Mouse (Mus musculus) adipocyte (in vitro differentiated cells): ENCODE data around the gene Adamts4.
A peak's percentile ranks its signal among the peaks of the same experiment; 100 is the strongest.

Source experiments
- DNase-seq: peaks from one replicate; pipeline ENCODE4 v3.0.0-alpha.2; 2016; ENCODE audit warnings: low spot score

Gene Adamts4

DNA sequence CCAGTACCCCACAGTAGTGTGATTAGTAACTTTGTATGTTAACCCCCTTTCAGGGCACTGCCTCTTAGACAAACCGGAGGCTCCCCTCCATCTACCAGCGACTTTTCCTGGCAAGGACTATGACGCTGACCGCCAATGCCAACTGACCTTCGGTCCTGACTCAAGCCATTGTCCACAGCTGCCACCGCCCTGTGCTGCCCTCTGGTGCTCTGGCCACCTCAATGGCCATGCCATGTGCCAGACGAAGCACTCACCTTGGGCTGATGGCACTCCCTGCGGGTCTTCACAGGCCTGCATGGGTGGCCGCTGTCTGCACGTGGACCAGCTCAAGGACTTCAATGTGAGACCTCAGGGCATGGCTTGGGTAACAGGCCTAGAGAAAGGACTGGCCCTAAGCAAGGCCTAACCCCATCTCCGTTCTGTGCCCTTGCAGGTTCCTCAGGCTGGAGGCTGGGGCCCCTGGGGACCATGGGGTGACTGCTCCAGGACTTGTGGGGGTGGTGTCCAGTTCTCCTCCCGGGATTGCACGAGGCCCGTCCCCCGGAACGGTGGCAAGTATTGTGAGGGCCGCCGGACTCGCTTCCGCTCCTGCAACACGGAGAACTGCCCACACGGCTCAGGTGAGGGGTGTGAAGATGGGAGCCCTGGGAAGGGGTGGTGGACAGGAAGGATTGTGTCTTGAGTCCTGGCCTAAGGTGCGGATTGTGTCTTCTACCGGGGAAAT lies 6.0 kb downstream of the Adamts4 start:
- DNase-seq: no peak

DNA sequence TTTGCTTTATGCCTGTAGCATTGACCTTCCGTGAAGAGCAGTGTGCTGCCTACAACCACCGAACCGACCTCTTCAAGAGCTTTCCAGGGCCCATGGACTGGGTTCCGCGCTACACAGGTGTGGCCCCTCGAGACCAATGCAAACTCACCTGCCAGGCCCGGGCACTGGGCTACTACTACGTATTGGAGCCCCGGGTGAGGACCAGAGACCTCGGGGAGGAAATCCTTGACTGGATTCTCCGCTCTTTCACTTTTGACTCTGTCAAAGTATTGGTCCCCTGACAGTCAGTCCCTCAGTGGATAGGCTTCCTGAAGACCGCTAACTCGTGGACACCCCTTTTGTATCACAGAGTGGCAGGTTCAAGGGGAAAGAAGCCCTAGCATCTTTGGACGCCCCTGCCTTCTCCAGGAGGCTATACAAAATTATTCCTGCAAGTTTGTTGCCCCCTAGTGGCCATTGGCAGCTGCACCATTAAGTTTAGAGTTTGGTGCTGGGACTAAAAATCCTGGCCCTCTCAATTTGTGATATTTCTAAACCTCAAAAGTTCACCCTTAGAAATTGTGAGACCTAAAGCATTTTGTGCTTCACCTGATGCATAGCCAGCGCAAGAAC lies 6.8 kb downstream of the Adamts4 start:
- DNase-seq: peak; percentile 85

DNA sequence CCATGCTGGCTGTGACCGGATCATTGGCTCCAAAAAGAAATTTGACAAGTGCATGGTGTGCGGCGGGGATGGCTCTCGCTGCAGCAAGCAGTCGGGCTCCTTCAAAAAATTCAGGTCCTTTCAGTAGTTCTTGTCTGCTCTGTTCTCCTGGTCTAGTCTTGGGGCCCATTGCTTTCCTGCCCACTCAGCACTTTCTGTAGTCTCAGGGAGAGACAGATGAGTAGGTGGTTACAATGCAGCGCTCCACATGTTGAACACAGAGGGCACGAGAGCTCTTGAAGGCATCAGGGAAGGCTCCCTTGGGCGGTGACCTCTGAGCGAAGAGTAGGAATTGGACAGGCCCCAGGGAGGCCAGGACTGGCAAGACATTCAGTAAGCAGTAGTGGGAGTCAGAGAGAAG lies 7.6 kb downstream of the Adamts4 start:
- DNase-seq: no peak

DNA sequence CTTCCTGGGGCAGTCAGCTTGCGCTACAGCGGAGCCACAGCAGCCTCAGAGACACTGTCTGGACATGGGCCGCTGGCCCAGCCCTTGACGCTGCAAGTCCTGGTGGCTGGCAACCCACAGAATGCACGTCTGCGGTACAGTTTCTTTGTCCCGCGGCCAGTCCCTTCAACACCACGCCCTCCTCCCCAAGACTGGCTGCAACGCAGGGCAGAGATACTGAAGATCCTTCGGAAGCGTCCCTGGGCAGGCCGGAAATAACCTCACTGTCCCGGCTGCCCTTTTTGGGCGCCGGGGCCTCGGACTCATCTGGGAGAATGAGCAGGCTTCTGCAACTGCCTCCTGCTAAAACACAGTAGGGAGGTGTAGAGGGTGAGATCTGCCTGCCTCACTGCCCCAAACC lies 8.7 kb downstream of the Adamts4 start:
- DNase-seq: no peak

DNA sequence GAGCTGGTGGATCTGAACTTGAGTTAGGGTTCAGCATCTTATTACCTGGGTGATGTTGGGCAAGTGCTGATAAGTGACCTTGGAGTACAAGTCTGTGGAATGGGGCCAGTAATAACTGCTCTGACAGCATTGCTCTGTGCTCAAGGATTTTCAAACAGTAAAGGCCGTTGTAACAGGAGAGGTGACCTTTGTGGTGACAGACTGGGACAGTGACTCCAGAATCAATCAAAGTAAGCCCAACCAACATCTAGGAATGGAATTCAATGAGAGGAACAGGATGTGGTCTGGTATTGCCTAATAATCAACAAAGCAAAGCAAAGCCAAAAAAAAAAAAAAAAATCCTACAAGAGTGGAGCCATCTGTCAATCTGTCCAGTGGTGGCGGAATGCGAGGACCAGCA lies 10.1 kb downstream of the Adamts4 start:
- DNase-seq: no peak

DNA sequence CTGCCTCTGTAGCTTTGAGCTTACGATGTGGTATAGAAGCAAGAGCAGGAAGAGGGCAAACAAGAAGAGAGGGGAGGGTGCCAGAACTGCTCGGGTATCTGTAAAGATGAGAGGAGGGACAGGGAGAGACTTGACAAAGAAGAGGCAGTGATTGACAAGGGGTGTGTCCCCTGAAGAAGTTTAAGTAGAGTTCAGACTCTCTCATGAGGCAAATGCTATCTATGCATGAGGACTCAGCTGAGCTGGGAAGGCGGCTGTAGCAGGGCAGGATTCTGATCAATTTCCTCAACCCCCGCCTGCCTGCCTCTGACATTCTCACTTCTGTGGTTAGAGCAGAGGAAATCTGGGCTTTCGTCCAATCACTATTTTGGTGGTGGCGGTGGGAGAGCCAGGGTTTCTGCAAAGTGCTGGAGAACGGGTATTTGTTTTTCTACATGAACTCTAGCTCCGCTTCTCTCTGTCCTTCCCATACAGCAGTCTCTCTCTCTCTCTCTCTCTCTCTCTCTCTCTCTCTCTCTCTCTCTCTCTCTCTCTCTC lies 12.4 kb downstream of the Adamts4 start:
- peak; percentile 88 for DNase-seq

DNA sequence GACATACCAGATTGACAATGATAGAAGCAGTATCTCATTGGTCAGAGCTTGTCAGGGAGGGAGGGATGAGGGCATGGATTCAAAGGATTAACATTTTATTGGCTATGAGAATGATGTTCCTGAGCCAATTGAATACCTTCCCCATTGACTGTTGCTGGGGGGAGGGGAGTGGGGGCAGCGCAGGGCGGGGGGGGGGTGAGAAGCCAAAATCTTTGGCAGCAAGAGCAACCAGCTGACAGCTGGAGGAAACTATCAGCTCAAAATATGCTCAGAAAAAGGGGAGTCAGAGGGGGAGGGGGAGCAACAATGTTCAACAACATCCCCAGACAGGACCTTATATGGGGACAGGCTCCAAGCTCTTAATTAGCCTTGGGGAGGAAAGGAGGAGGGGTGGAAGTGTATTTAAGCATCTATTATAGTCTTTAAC lies 13.0 kb downstream of the Adamts4 start:
- peak; percentile 79 for DNase-seq

DNA sequence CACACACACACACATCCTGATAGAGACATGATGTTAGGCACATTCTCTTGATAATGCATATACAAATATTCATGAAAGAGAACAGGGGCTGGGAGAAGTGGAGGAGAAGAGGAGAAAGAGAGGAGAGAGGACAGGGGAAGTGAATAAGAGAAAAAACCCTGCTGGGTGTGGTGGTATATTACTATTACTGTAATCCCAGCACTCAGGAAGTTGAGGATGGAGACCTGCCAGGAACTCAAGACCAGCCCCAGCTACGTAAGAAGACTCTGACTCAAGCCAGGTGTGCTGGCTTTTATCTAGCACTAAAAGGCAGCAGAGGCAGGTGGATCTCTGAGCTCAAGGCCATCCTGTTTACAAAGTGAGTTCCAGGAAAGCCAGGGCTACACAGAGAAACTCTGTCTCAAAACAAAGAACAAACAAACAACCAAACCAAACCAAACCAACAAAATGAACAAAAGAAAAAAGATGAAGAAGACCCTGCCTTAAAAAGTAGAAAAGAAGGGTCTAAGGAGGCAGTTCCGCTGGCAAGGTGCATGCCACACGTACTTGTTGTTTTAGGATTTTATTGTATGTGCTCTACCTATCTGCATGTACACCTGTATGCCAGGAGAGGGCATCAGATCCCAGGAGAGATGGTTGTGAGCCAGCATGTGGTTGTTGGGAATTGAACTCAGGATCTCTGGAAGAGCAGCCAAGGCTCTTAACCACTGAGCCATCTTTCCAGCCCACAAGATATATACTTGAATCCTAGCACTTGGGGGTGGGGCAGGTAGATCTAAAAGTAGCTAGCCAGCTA lies 13.6 kb downstream of the Adamts4 start:
- DNase-seq: no peak

DNA sequence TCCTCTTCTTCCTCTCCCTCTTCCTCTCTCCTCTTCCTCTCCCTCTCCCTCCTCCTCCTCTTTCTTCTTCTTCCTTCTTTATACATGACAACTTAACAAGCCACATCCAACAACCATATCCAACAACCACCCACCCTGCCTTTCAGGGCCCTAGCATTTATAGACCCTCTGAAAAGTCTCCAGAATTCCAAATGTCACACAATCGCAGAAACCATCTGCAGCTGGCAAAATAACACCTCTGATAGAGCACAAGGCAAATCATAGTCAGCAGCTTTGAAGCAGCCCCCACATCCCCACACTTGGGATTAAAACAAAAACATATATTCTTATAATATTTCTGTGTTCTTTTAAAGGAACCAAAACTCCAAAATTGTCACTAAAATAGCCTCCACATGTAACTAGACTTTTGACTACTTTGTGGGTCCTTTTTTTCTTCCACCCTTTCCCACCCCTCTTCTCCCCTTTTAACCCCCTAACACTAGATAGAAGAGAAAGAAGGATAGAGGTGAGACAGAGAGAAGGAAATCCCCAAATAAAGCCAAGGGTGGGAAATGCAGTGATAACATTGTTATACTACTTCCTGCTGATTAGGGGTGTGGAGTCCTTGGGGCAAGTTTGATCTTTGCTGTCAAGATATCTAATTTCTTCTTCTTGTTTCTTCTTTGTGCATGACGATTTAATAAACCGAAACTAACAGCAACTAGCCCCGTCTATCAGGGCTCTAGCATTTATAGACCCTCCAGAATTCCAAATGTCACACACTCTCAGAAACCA lies 15.9 kb downstream of the Adamts4 start:
- DNase-seq: no peak

DNA sequence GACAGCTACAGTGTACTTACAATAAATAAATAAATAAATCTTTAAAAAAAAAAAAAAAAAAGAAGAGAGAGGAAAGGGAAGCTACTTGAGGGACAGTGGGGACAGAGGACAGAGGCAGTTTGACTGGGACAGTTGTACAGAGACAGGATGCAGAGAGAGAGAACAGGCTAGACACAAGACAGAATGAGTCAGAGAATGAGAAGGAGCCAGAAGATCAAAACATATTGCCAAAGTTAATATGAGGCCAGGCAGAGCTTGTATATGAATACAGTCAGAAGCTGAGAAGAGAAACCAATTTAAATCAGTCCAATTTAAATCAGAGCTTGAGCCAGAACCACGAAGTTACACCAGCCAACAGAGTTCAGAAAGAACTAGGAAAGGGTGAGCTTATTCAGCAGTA lies 18.1 kb downstream of the Adamts4 start:
- DNase-seq: peak; percentile 38

DNA sequence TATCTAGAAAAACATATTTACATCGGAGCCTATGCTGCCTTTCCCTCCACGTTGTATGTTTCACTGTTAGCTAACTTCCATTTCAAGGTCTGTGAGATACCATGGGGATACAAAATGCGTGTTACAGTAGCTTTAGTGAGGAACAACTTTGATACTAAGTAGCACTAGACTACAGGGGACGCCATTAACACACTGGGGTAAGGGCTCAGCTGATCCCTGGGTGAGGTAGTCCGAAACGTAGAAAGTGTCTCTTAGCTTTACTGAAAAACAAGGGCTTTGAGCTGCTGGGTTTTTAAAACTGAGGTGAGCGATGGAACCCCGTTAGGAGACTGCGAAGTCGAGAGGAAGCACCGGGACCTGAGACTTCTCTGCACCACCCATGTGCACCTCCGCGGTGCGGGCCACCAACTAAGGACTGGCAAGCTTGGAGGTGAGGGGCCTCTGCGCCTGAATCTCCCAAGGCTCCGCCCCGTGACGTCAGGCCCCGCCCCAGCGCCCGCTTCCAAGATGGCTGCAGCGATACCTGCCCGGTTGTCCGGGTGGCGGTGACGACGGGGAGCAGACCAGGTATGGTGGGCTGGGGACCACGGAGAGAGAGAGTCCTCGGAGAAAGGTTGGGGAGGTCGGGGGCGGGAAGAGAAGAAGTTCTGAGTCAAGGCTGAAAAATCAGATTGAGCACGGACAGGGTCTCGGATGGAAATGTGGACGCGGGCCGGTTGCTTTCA lies 19.8 kb downstream of the Adamts4 start, which contains the start of gene B4galt3:
B4galt3 (plus strand) TSS at position 481 of the 725 bp plus-strand sequence.
- peak; percentile 77 for DNase-seq

DNA sequence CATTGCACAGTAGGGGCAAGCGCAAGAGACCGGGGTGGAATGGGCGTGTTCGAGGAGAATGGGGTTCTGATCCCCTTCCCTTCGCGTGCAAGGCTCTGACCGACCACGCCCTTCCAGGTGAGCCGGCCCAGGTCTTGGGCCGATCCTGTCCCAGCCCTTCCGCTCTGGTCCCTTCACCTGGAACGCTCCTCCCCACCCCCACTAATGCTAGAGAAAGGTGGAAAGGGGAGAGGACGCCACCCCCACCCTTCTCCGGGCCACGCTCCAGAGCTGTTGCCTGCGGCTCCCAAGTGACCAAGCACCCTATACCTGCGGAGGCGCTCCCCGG lies 20.3 kb downstream of the Adamts4 start:
- DNase-seq: no peak

DNA sequence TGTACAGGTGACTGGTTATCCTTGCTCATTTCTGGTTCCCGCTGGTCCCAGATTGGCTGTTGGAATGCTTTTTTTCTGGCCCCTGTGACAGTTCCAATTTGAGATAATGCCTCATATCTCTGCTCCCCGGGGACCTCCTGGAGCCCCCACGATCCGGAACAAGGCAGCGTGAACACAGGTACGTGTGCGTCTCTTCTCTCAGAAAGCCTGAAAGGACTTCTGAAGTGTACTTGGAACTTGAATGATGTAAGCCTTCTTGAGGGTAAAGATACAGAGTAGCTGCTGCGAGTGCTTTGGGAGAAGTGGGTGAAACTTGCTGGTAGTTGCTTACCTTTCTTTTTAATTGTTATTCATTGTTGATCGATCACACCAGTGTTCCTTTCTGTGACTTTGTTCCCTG lies 21.0 kb downstream of the Adamts4 start:
- DNase-seq: no peak

DNA sequence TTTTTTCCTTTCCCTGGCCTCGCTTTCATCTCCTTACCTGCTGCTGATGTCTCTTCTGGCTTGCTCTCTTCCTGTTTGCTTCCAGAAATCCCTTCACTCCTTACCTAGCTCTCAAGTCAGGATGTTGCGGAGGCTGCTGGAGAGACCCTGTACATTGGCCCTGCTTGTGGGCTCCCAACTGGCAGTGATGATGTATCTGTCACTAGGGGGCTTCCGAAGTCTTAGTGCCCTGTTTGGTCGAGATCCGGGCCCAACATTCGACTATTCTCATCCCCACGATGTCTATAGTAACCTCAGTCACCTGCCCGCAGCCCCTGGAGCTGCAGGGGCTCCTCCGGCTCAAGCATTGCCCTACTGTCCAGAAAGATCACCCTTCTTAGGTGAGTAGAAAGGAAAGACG lies 21.4 kb downstream of the Adamts4 start:
- DNase-seq: no peak

DNA sequence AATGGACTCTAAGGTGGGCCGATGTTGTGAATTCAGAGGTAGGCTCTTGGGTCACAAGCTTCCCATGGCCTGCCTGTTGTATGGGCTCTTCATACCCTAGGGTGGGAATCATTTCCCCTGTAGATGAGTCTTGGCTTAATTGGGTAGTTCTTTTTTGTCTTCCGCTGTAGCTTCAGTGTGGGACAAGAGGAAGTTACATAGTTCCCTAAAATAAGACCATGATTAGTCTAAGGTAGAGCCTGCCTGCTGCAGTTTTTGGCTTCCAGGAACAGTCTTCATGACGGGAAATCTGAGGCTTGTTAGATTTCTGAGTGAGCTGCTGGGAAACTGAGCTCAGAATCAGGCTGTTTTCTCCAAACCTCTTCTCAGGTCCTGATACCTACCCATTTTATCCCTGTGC lies 21.9 kb downstream of the Adamts4 start:
- DNase-seq: no peak

DNA sequence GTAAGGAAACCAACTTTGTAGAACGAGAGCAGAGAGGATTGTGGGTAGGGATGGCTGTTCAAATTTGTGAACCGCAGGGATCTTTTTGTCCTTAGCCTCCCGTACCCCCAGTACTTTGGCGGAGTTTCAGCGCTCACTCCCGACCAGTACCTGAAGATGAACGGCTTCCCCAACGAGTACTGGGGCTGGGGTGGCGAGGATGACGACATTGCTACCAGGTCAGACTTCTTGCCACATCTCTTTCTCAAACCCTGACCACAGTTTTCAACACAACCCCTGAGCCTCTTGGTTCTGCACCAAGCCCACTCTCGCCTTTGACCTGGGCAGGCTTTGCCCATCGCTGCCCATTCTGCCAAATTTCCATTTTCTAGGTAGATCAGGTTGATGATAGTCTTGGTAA lies 23.9 kb downstream of the Adamts4 start:
- no peak for DNase-seq

DNA sequence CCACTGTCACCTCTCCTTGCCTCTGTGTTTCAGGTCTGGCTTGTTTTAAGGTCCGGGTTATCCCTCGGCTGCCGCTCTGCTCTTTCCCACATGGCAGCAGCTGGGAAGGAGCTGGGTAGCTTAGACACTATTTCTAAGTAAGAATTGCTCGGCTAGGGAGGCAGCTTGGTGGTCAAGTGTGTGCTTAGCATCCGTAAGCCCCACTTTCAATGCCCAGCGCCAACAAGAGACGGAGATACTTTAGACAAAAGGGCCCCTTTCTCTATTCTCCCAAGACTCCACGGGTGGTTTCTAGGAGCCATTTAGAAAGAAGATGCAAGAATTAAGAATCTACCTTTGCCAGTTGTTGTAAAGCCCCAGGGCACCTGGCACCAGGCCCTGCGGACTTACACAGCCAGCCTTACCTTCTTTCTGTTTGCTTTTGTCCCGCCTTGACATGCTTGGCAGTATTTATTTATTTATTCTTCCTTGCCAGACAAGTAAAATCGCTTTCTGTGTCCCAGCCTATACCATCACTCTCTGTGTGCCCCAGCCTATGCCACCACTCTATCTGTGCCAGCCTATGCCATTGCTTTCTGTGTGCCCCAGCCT lies 25.0 kb downstream of the Adamts4 start:
- DNase-seq: no peak

DNA sequence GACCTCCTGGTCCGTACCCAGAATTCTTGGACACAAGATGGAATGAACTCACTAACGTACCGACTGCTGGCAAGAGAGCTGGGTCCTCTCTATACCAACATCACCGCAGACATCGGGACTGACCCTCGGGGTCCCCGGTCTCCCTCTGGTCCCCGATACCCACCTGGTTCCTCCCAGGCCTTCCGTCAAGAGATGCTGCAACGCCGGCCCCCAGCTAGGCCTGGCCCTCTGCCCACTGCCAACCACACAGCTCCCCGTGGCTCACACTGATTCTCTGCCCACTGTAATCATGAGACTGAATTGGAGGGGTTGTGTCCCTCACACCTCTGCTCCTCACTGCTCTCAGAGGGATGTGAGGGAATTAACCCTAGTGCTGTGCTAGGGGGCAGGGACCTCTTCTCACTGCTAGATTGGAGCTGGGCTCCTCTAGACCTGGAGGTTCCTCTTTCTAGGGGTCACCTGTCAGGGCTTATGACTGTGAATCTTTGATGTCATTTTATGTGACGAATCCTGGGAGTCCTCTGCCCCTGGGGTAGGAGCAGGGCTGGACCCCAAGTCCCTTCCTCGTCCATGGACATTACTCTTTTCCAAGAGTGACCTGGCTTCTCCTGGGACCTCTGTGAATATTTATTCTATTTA lies 26.0 kb downstream of the Adamts4 start:
- DNase-seq: no peak

DNA sequence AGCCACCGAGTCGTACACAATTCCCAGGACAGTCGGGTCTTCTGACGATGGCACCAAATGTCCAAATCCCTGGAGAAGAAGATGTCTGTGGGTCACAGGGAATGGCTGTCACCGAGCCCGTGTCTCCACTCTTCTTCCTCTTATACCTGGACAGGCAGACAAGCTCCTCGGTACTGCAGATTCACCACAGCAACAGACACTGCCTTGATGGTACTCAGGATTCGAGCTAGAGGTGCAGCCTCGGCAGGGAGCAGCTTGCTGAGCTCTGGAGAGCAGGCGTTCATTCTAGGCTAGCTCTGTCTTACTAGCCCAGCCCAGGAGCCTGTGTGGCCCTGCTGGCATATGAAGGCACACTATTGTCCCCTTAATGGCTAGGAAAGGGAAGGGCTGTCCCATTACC lies 27.5 kb downstream of the Adamts4 start:
- DNase-seq: no peak

DNA sequence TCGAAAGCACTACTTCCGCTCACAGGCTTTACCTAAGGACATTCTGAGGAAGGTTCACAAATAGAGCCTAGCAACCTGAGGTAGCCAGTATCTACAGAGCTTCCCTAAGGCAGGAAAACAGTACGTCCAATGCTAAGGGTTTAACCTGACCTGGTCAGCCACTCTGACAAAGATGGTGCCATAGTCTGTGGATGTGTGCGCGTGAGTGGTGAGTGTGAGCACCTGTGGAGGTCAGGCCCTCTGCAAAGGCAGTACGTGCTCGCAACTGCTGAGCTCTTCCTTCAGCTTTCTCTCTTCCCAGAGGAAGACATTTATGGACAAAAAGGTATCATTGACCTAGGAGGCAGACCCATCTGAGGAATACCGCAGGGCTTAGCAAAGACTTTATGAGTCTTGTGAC lies 28.2 kb downstream of the Adamts4 start:
- no peak for DNase-seq
